ENCODE assay signal across 12 mouse cellular contexts in the genomic region with DNA sequence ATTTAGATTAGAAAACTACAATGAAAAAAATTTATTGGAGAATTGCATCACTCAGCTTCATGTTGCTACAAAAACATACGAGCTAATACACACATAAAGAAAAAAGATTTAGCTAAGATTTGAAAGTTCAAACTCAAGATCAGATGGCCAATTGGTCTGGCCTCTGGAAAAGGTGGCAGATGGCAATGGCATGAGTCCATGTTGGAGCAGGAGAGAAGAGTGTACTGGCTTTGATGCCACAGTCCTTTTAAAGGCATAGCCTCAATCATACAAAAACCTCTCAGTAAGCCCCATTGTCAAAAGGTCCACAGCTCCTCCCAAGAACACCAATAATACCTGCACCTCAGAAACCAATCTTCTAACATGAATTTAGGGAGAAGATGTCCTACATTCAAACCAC. TPM values are rescaled to one million over a fixed set of nuclear protein-coding genes. Genes with fewer than 3 reads are reported as not detected.
A peak's percentile ranks its signal among the peaks of the same experiment; 100 is the strongest.
DNase-seq lines count a peak whose midpoint lies in the region.
"Had no signal": no experiment of that assay in that cellular context is flagged by ENCODE, and none has a peak within 500 bp of the region (broad histone marks: within the 10 kb centered on the region; RNA-seq: fewer than 3 reads in every experiment).

No protein-coding gene starts in this region.

- peak; percentile 8 for DNase-seq in cerebellum, adult 11 months
- peak; percentile 32 to 45 for DNase-seq in cerebellum, adult 18-20 months
- DNase-seq in cerebellum, adult 9-11 months, result peak; percentile 34
- DNase-seq in cerebellum, postnatal 36 days, result peak; percentile 50 to 59
- DNase-seq in lung, adult 18-20 months, result no peak
- no peak for DNase-seq in spleen, adult 18-20 months
- DNase-seq in gastrocnemius, postnatal 4 days (ENCODE audit: low spot score in 2 of 2), result no peak
- DNase-seq: adrenal gland, postnatal 10 days; gastrocnemius, postnatal 10 days; kidney, adult 2 months had no signal

RNA-seq across cellular contexts. Expression of gene Trpc5os, which starts 35.0 kb away (rescaled TPM):
- total RNA-seq in gastrocnemius, postnatal 4 days (2021), result not detected
- total RNA-seq: adrenal gland, postnatal 10 days; gastrocnemius, postnatal 10 days; heart, adult 8-10 months; heart, postnatal 25 days had no signal

Comparison
In these comparisons a context has a peak if more than half of its experiments do, and no peak if none do; other contexts are left out.
1. DNase-seq: peak in cerebellum, adult 11 months (single experiment), cerebellum, adult 18-20 months (2 of 2), cerebellum, adult 9-11 months (single experiment) and cerebellum, postnatal 36 days (2 of 2); none in lung, adult 18-20 months (0 of 2), spleen, adult 18-20 months (0 of 2) and gastrocnemius, postnatal 4 days (0 of 2).